Mouse (Mus musculus): ENCODE data around the gene Calhm3. TPM values are rescaled to one million over a fixed set of nuclear protein-coding genes. Genes with fewer than 3 reads are reported as not detected.
A peak's percentile ranks its signal among the peaks of the same experiment; 100 is the strongest.
"Not testable (repeated sequence)": the region's sequence is repeated elsewhere in the genome, so short reads cannot be mapped to it uniquely, and the experiment has no call there.

Calhm3 gene
- polyA plus RNA-seq, 1 experiment from 2014 or later: not detected

DNA sequence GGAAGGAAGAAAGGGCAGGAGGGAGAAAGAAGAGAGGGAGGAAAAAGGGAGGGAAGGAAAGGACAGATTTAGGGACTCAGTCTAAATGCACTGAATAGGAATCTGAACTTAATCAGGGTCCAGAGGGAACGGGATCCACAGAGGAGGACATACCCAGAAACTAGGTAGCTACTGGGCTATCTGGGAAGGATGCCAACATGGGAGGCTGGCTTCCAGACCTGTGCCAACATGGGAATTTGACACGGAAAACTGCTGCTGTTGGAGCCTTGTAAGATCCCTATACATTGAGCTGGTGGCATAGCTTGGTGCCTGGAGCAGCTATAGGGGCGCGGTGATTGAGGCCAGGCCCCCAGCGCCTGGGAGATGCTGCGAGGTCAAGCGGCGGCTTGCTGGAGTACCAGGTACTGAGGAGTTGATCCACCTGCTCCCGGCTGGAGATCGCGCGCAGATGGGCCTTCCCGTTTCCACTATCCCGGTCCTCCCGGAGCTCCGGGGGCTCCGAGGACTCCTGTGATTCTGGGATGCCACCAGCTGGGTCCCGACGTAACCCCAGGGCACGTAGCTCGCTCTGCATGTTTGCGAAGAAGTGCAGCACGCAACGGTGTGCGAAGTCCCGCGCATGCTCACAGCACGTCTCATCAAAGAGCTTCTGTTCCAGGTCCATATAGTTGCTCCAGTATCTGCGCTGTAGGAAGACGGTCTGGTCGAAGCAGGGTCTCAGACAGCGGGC, 6.1 kb downstream of the Calhm3 start:
- H3K9me3 ChIP-seq (ENCODE audit: low read length): no peaks in the 10 kb centered on the region
- no peaks in the 10 kb centered on the region for H3K36me3 ChIP-seq (ENCODE audit: insufficient read depth, low read length)
- H3K9ac ChIP-seq (replicated peaks; ENCODE audit: low read length): no peak overlapping the region
- no peak for ATAC-seq (ENCODE audit: low FRiP score, low TSS enrichment)
- peak overlapping the region; percentile 51 for H3K4me2 ChIP-seq (replicated peaks; ENCODE audit: low read depth, low read length)
- peak overlapping the region; percentile 29 for H3K4me3 ChIP-seq (ENCODE audit: low read length)
- H3K27me3 ChIP-seq (ENCODE audit: insufficient read depth, low read length): 0 out of 2 replicates have a peak, but pooled peaks cover 2% of the 10 kb centered on the region
- 24% methylated on average over 32 of the region's 32 CpGs for WGBS
- H3K27ac ChIP-seq (ENCODE audit: low read length): no peak overlapping the region
- H3K4me1 ChIP-seq (ENCODE audit: insufficient read depth, low read length): peaks cover 6% of the 10 kb centered on the region; the same call in 1 of the 2 replicates

DNA sequence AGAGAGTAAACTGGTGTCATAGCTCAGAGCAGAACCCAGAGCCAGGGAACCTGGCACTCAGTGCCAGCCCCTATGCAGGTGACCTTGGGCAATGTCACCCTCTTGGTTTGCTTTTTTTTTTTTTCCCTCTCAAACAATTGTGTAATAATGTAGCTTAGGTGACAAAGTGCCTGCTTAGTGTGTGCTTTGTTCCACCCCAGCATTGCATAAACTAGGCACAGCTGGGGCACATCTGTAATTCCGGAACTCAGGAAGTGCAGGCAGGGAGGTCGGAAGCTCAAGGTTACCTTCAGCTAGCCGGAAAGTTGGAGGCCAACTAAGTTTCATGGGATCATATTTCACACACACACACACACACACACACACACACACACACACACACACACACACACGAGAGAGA, 7.7 kb downstream of the Calhm3 start:
- no peak for ATAC-seq (ENCODE audit: low FRiP score, low TSS enrichment)
- WGBS: 9% methylated on average over 4 of the region's 4 CpGs

DNA sequence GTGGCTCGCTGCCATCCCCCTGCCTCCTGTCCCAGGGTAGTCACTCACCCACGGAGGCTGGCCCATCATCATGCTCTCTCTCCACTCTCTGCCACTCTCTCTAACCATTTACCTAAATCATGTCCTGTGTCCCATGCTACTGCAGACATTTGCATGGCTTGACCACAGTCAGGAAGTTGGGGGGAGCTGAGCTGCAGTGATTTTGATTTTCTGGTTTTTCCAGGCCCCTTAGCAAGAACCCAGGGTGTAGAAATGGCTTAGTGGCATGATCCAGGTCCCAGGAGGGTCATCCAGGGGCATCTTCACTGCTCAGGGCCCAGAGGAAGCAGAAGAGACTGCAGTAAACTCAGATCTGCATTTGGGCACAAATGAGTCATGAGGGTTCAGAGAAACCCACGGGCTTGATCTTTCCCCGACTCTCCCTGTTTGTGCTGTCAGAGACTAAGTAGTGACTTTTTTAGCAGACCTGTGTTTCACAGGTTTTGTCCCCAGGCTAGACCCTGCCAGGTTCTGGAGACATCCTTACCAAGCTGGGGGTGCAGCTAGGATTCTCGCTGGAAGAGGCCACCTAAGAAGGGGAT, 9.2 kb downstream of the Calhm3 start:
- WGBS: 63% methylated on average over 5 of the region's 5 CpGs
- 0 out of 2 replicates have a peak, but pooled peaks cover 2% of the 10 kb centered on the region for H3K27me3 ChIP-seq (ENCODE audit: insufficient read depth, low read length)
- no peak overlapping the region for H3K9ac ChIP-seq (replicated peaks; ENCODE audit: low read length)
- ATAC-seq (ENCODE audit: low FRiP score, low TSS enrichment): no peak
- H3K27ac ChIP-seq (ENCODE audit: low read length): no peak overlapping the region
- H3K9me3 ChIP-seq (ENCODE audit: low read length): no peaks in the 10 kb centered on the region
- no peak overlapping the region for H3K4me3 ChIP-seq (ENCODE audit: low read length)
- H3K4me2 ChIP-seq (replicated peaks; ENCODE audit: low read depth, low read length): no peak overlapping the region
- no peaks in the 10 kb centered on the region for H3K36me3 ChIP-seq (ENCODE audit: insufficient read depth, low read length)
- H3K4me1 ChIP-seq (ENCODE audit: insufficient read depth, low read length): peaks cover 6% of the 10 kb centered on the region; the same call in 1 of the 2 replicates

More for the DNA sequence above, 7.7 kb downstream of the Calhm3 start:
- Histone ChIP-seq H3K36me3 (ENCODE audit: insufficient read depth, low read length) (no peaks in the 10 kb centered on the region), H3K9me3 (ENCODE audit: low read length) (no peaks in the 10 kb centered on the region), H3K4me2 (replicated peaks; ENCODE audit: low read depth, low read length) (no peak overlapping the region), H3K27ac (ENCODE audit: low read length) (no peak overlapping the region), H3K4me3 (ENCODE audit: low read length) (no peak overlapping the region), H3K4me1 (ENCODE audit: insufficient read depth, low read length) (peaks cover 6% of the 10 kb centered on the region; the same call in 1 of the 2 replicates), H3K27me3 (ENCODE audit: insufficient read depth, low read length) (0 out of 2 replicates have a peak, but pooled peaks cover 2% of the 10 kb centered on the region), H3K9ac (replicated peaks; ENCODE audit: low read length) (no peak overlapping the region)

DNA sequence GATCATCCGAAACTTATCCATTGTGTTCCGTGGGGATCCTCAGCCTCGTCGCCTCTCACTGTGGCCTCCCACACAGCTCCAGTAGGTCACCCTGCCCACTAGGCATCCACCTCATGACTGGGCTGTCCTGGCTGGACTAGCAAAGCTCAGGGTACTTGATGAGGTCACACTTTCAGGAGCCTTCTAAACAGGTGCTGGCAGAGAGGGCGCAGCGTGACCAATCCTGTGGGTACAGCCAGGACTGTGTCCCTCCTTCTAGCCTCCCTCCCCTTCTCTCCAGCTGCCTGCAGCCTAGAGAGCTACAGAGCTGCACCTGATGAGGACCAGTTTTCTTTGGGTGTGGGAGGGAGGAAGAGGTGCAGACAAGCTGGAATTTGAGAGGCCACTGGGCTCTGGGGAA, 13.4 kb downstream of the Calhm3 start, which contains the start of gene Calhm1:
Gene Calhm1, minus strand, starts transcription at position 101 of the 400 bp plus-strand sequence.
- Histone ChIP-seq H3K4me3 (ENCODE audit: low read length) (no peak within 1 kb of the TSS), H3K36me3 (ENCODE audit: insufficient read depth, low read length) (no peaks in the 10 kb centered on the region), H3K9me3 (ENCODE audit: low read length) (no peaks in the 10 kb centered on the region), H3K9ac (replicated peaks; ENCODE audit: low read length) (no peak within 1 kb of the TSS), H3K27me3 (ENCODE audit: insufficient read depth, low read length) (no peaks in the 10 kb centered on the region), H3K4me1 (ENCODE audit: insufficient read depth, low read length) (no peaks in the 10 kb centered on the region), H3K27ac (ENCODE audit: low read length) (no peak within 1 kb of the TSS), H3K4me2 (replicated peaks; ENCODE audit: low read depth, low read length) (no peak within 1 kb of the TSS)
- WGBS: 87% methylated on average over 6 of the region's 6 CpGs
- no peak for ATAC-seq (ENCODE audit: low FRiP score, low TSS enrichment)

DNA sequence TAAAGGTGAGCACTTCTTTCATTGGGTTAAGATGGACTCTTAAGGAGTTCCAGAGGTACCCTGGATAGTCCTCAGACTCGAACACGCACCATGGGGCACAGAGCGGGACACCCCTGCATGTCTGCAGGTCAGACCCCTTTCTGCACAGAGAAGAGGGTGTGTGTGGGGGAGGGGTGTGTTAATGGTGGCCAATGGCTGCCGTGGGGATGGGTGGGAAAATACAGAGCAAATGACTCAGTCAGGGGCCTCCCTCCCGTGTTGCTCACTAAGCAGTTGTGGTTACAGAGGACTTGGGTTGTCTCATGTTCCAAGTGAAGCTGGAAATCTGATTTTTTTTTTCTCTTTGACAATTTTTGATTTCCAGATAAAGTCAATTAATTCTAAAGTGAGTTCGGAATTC, 15.1 kb downstream of the Calhm3 start:
- H3K4me3 ChIP-seq (ENCODE audit: low read length): no peak overlapping the region
- 73% methylated on average over 6 of the region's 6 CpGs for WGBS
- H3K9ac ChIP-seq (replicated peaks; ENCODE audit: low read length): no peak overlapping the region
- no peaks in the 10 kb centered on the region for H3K9me3 ChIP-seq (ENCODE audit: low read length)
- ATAC-seq (ENCODE audit: low FRiP score, low TSS enrichment): no peak
- H3K4me1 ChIP-seq (ENCODE audit: insufficient read depth, low read length): peaks cover 12% of the 10 kb centered on the region
- no peaks in the 10 kb centered on the region for H3K27me3 ChIP-seq (ENCODE audit: insufficient read depth, low read length)
- H3K36me3 ChIP-seq (ENCODE audit: insufficient read depth, low read length): no peaks in the 10 kb centered on the region
- H3K27ac ChIP-seq (ENCODE audit: low read length): no peak overlapping the region
- no peak overlapping the region for H3K4me2 ChIP-seq (replicated peaks; ENCODE audit: low read depth, low read length)

DNA sequence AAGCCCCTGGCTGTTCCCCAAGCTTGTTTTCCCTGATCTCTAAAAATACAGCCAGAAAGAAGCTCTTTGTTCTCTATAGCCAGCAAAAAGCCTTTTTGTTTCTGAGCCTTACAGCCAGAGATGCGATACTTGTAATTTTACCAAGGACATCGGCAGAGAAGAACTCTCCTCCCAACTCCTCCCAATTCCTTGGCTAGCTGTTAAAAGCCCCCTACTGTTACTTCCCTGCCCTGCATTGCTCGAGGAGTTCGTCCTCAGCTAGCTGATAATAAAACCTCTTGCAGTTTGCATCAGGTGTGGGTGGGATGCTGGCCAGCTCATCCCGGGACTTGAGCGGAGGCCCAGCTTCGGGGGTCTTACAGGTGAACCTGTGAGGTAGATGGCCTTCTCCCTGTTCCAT, 18.0 kb downstream of the Calhm3 start:
- H3K4me2 ChIP-seq (replicated peaks; ENCODE audit: low read depth, low read length); ATAC-seq (ENCODE audit: low FRiP score, low TSS enrichment); H3K27ac ChIP-seq (ENCODE audit: low read length); H3K27me3 ChIP-seq (ENCODE audit: insufficient read depth, low read length); H3K9me3 ChIP-seq (ENCODE audit: low read length); H3K4me3 ChIP-seq (ENCODE audit: low read length); H3K36me3 ChIP-seq (ENCODE audit: insufficient read depth, low read length); H3K9ac ChIP-seq (replicated peaks; ENCODE audit: low read length): not testable (repeated sequence)
- 27% methylated on average over 7 of the region's 7 CpGs for WGBS
- H3K4me1 ChIP-seq (ENCODE audit: insufficient read depth, low read length): peaks cover 21% of the 10 kb centered on the region

DNA sequence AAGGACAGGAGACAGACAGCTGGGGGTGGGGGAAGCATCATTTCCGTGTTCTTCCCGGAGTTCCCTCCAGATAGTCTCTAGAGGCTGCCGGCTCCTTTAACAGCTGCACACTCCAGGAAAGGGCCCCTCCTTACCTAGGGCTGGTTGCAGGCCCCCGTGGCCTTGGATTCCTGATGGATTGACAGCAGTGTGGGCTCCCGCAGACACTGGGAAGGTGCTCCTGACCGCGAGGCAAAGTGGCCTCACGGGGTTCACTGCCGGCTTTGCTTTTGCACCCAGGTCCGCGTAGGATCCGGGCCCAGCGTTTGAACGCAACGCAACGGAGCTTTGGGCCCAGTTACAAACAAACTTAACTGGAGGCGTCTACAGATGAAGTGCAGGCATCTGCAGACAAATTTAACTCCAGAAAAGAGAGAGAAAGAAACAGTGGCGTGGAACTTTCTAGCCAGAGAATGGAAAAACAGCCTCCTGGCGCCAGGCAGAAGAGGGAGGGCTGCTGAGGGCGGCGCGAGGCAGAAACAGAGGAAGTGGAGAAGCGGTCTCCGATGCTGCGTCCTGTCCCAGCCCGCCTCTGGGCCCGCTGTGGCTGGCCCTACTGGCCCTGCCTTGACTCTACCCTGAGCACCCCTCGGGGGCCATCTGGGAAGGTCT, 19.7 kb downstream of the Calhm3 start, which contains the start of gene Calhm2:
Gene Calhm2, minus strand, starts transcription at position 524 of the 651 bp plus-strand sequence.
- Histone ChIP-seq H3K4me2 (replicated peaks; ENCODE audit: low read depth, low read length) (peak within 1 kb of the TSS; percentile 74), H3K4me3 (ENCODE audit: low read length) (peak within 1 kb of the TSS; percentile 54), H3K27ac (ENCODE audit: low read length) (peak within 1 kb of the TSS; percentile 88), H3K9ac (replicated peaks; ENCODE audit: low read length) (peak within 1 kb of the TSS; percentile 78), H3K4me1 (ENCODE audit: insufficient read depth, low read length) (peaks cover 21% of the 10 kb centered on the region), H3K36me3 (ENCODE audit: insufficient read depth, low read length) (peaks cover 7% of the 10 kb centered on the region; the same call in 1 of the 2 replicates), H3K27me3 (ENCODE audit: insufficient read depth, low read length) (no peaks in the 10 kb centered on the region), H3K9me3 (ENCODE audit: low read length) (no peaks in the 10 kb centered on the region)
- WGBS: 8% methylated on average over 28 of the region's 28 CpGs
- ATAC-seq (ENCODE audit: low FRiP score, low TSS enrichment): peak; percentile 64

DNA sequence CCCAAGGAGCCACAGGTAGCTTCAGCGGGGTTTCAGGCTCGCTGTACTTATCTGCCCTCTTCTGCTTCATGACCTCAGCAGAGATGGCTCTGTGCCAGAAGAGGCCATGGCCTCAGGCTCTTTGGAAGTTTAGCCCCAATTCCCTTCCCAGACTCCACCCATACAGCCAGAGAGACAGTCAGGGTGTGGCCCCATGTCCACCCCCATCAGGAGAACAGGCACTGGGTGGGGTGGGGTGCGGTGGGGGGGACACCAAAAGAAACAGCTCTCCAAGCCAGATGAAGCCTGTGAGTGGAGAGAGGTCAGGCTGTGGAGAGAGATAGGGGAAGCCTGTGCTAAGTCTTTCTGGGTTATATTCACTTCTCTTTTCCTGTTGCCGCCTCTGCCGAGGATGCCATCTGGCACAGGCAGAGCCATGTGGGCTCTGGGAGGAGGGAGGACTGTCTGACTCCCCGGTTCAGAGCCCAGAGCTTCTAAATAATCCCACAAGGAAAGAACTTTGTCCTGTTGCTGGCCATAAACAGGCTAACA, 20.4 kb downstream of the Calhm3 start:
- H3K36me3 ChIP-seq (ENCODE audit: insufficient read depth, low read length): peaks cover 12% of the 10 kb centered on the region; the same call in 1 of the 2 replicates
- 20% methylated on average over 6 of the region's 6 CpGs for WGBS
- peak overlapping the region; percentile 78 for H3K9ac ChIP-seq (replicated peaks; ENCODE audit: low read length)
- H3K27ac ChIP-seq (ENCODE audit: low read length): peak overlapping the region; percentile 88
- peaks cover 21% of the 10 kb centered on the region for H3K4me1 ChIP-seq (ENCODE audit: insufficient read depth, low read length)
- ATAC-seq (ENCODE audit: low FRiP score, low TSS enrichment): no peak
- H3K27me3 ChIP-seq (ENCODE audit: insufficient read depth, low read length): no peaks in the 10 kb centered on the region
- peak overlapping the region; percentile 54 for H3K4me3 ChIP-seq (ENCODE audit: low read length)
- no peaks in the 10 kb centered on the region for H3K9me3 ChIP-seq (ENCODE audit: low read length)
- peak overlapping the region; percentile 74 for H3K4me2 ChIP-seq (replicated peaks; ENCODE audit: low read depth, low read length)

DNA sequence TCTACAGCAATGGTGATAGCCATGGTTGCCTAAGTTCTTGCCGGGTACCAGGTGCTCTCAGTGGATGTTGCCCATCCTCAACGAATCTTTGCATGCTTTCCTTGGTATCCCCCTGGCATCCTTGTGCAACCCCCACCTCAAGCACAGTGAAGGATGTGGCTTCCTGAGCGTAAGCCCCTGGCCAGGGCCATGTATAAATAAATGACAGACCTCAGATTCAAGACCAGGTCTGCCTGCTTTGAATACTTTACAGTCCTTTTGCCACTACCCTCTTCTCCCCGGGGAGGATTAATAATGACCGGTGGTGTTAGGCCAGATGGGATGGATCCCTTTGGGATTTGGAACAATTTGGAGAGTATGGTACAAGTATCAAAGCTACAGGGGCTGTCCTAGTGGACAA, 21.4 kb downstream of the Calhm3 start:
- Histone ChIP-seq H3K9ac (replicated peaks; ENCODE audit: low read length) (no peak overlapping the region), H3K4me3 (ENCODE audit: low read length) (no peak overlapping the region), H3K27ac (ENCODE audit: low read length) (no peak overlapping the region), H3K36me3 (ENCODE audit: insufficient read depth, low read length) (peaks cover 20% of the 10 kb centered on the region), H3K9me3 (ENCODE audit: low read length) (no peaks in the 10 kb centered on the region), H3K4me2 (replicated peaks; ENCODE audit: low read depth, low read length) (no peak overlapping the region), H3K4me1 (ENCODE audit: insufficient read depth, low read length) (peaks cover 21% of the 10 kb centered on the region), H3K27me3 (ENCODE audit: insufficient read depth, low read length) (no peaks in the 10 kb centered on the region)
- WGBS: 84% methylated on average over 5 of the region's 5 CpGs
- ATAC-seq (ENCODE audit: low FRiP score, low TSS enrichment): no peak
